Mouse (Mus musculus) adrenal gland, adult 10 weeks (tissue): Measurements from ENCODE around the gene Esp3. TPM values are rescaled to one million over a fixed set of nuclear protein-coding genes. Genes with fewer than 3 reads are reported as not detected.

ENCODE experiments used
- polyA plus RNA-seq: library from polyadenylated mRNA; stranded (reverse); fragments of 350-450 nt; fragmentation: Illumina TruSeq; extraction: RNeasy Lipid Tissue Mini Kit (QIAGEN cat#74804); gene quantifications from one replicate; pipeline ENCODE4 v1.2.3, GENCODE M21; 2014; ENCODE audit warnings: low read depth, low replicate concordance

Esp3 gene
- not detected for polyA plus RNA-seq

GRCm38 (mm10) chr17:40631775-40632174 is at the start of gene Esp3:
Gene Esp3, plus strand, starts transcription at chr17:40632075.

GRCm38 (mm10) chr17:40598294-40598693 is 33.6 kb upstream of the Esp3 start, which contains the start of gene Esp4:
Gene Esp4, plus strand, starts transcription at chr17:40598594.

Other genes starting within 250 kb of the Esp3 start
- not detected for gene Esp8, start 112.1 kb upstream of the Esp3 start, polyA plus RNA-seq
- not detected for gene Esp6, start 70.6 kb upstream of the Esp3 start, polyA plus RNA-seq
- not detected for gene Esp4, start 33.5 kb upstream of the Esp3 start, polyA plus RNA-seq
- not detected for gene Esp1, start 95.0 kb downstream of the Esp3 start, polyA plus RNA-seq
- 0.58 TPM for gene Crisp2, start 174.9 kb downstream of the Esp3 start, polyA plus RNA-seq
- not detected for gene Rhag, start 179.1 kb downstream of the Esp3 start, polyA plus RNA-seq
- 1.7 TPM for gene 9130008F23Rik, start 248.5 kb downstream of the Esp3 start, polyA plus RNA-seq